Mouse (Mus musculus): ENCODE measurements around the gene 4933402E13Rik. TPM values are rescaled to one million over a fixed set of nuclear protein-coding genes. Genes with fewer than 3 reads are reported as not detected.

Gene 4933402E13Rik
- polyA plus RNA-seq (2015; fragmentation: Nextera tagmentation; extraction: Ambion mirVana): not detected in 2 replicates

- 87% methylated on average over 8 of the region's 8 CpGs for WGBS
- ATAC-seq: no peak
- Histone ChIP-seq H3K4me2 (replicated peaks) (no peak within 1 kb of the TSS), H3K4me1 (replicated peaks) (no peaks in the 10 kb centered on the region), H3K36me3 (no peaks in the 10 kb centered on the region), H3K27ac (no peak within 1 kb of the TSS), H3K9me3 (no peaks in the 10 kb centered on the region), H3K9ac (replicated peaks) (no peak within 1 kb of the TSS), H3K4me3 (replicated peaks) (no peak within 1 kb of the TSS), H3K27me3 (no peaks in the 10 kb centered on the region)
Measured at GRCm38 (mm10) chrX:62283199-62283598, at the start of gene 4933402E13Rik. Gene 4933402E13Rik, plus strand, starts transcription at chrX:62283499.

Other genes with a start within 250 kb of the 4933402E13Rik start
- gene 4931400O07Rik, start 184.5 kb downstream of the 4933402E13Rik start, polyA plus RNA-seq (2015; fragmentation: Nextera tagmentation; extraction: Ambion mirVana): not detected in 2 replicates

All from midbrain, embryonic 13.5 days (tissue).